ENCODE assay signal across 9 mouse cellular contexts in the genomic region with DNA sequence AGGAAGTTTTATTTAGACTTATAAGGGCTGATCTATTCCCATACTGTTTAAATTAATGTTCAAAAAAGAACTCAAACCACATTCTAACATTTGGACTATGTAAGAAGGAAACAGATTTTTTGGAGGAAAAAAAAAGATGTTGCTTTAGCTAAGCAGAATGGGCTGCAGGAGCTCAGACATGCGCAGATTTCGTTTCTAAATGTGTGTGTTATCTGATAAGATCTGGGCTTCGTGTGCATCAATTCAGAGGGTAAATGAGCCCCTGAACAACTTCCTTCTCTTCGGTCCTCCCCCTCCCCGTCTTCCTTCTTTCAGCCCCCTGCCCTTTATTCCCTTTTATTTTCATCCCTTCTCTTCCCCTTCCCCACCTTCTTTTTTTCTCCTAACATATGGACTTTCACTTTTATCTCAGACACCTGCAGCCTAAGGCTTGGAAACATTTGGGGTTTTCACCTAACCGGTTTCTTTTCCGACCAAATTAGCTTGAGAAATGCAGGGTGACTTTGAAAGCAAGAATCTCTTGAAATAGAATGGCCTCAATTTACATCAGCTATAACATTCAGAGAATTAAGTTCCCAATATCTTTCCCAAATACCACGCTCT.
DNase-seq lines count a peak whose midpoint lies in the region.
"Had no signal": no experiment of that assay in that cellular context is flagged by ENCODE, and none has a peak within 500 bp of the region (broad histone marks: within the 10 kb centered on the region; RNA-seq: fewer than 3 reads in every experiment).

No protein-coding gene starts in this region.

- peak; percentile 5 for DNase-seq in left cerebral cortex, adult 11 months (ENCODE audit: low spot score)
- no peak for DNase-seq in left cerebral cortex, postnatal 4 days
- DNase-seq in T-cell, adult 2 months (ENCODE audit: low spot score): peak; percentile 32
- peak; percentile 35 for DNase-seq in induced T-regulatory cell, adult 2 months (ENCODE audit: low read depth)
- DNase-seq in thymus, postnatal 14 days: peak; percentile 78
- no peak for DNase-seq in embryo, embryonic 10 days (ENCODE audit: low spot score)
- no peak for DNase-seq in cerebellum, postnatal 25 days
- DNase-seq: cerebellum, adult 18-20 months; lung, adult 2 months had no signal

- intact Hi-C loops in left cerebral cortex, postnatal 4 days (cut with DNase I): loop anchor here (5.0 kb wide), 1 partner anchor 516 kb away; the partner anchor contains the start of gene Satb1

Comparison
In these comparisons a context has a peak if more than half of its experiments do, and no peak if none do; other contexts are left out.
1. DNase-seq: peak in left cerebral cortex, adult 11 months (single experiment), T-cell, adult 2 months (single experiment), induced T-regulatory cell, adult 2 months (single experiment) and thymus, postnatal 14 days (single experiment); none in left cerebral cortex, postnatal 4 days (single experiment), embryo, embryonic 10 days (single experiment) and cerebellum, postnatal 25 days (0 of 2).